In the genomic region with DNA sequence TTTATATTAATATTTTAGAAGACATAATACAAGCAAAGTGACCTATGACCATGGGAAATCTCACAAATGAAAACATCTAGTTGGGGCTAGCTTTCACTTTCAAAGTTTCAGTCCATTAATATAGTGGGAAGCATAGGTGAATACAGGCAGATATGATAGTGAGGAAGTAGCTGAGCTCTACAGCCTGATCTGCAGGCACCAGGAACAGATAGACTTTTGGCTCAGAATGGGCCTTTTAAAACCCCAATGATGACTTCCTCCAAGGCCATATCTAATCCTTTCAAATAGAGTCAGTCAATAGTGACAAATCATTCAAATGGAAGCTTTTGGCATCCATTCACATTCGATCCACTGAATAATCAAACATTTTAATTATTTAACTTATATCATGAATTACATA, we compare ENCODE assay signal across 17 mouse cellular contexts.
DNase-seq lines count a peak whose midpoint lies in the region; TF ChIP-seq lines count a peak whose summit lies in the region.
"Had no signal": no experiment of that assay in that cellular context is flagged by ENCODE, and none has a peak within 500 bp of the region (broad histone marks: within the 10 kb centered on the region; RNA-seq: fewer than 3 reads in every experiment).

No protein-coding gene starts in this region.

- no peak overlapping the region for H3K9ac ChIP-seq in MEL (ENCODE audit: control insufficient read depth, low read depth, low read length, poor library complexity, severe bottlenecking)

- H3K4me3 ChIP-seq in MEL (ENCODE audit: control insufficient read depth in 1 of 2, insufficient read depth in 1 of 2, low read depth in 2 of 2, low read length in 2 of 2) = peak overlapping the region in 1 of 2 experiments; percentile 25; a peak in 1 of 4 replicates

- TF ChIP-seq CTCF in MEL (IDR thresholded peaks at IDR 0.05 in 2 of 3, conservative IDR thresholded peaks at IDR 0.05 in 1 of 3; ENCODE audit: control insufficient read depth in 1 of 3, insufficient read depth in 1 of 3, low read depth in 2 of 3, low read length in 3 of 3, poor library complexity in 1 of 3, severe bottlenecking in 1 of 3) = no peak

- H3K79me2 ChIP-seq in MEL (ENCODE audit: control insufficient read depth, insufficient read depth, low read length, poor library complexity) = no peaks in the 10 kb centered on the region

- no peaks in the 10 kb centered on the region for H3K9me3 ChIP-seq in MEL (replicated peaks; ENCODE audit: insufficient read depth, low read length)

- H3K4me1 ChIP-seq in MEL (ENCODE audit: control insufficient read depth in 1 of 2, insufficient read depth in 2 of 2, low read length in 2 of 2) = peaks cover 0 to 12% of the 10 kb centered on the region in 2 experiments; a peak in 2 of 4 replicates

- H3K27me3 ChIP-seq in MEL (ENCODE audit: control insufficient read depth in 1 of 2, insufficient read depth in 2 of 2, low read length in 2 of 2) = no peaks in the 10 kb centered on the region
- H3K27me3 ChIP-seq: CH12.LX, Patski had no signal

- no peak for TF ChIP-seq POLR2A in MEL (IDR thresholded peaks at IDR 0.05; ENCODE audit: control insufficient read depth in 1 of 2, insufficient read depth in 1 of 2, low read depth in 1 of 2, low read length in 2 of 2, poor library complexity in 1 of 2)

- H3K27ac ChIP-seq in MEL (ENCODE audit: control insufficient read depth, low read depth, low read length) = no peak overlapping the region

- TF ChIP-seq RAD21 in MEL (IDR thresholded peaks at IDR 0.05; ENCODE audit: low read depth, low read length) = no peak

- DNase-seq in MEL (ENCODE audit: low read depth, low spot score) = peak; percentile 59
- no peak for DNase-seq in lung, postnatal 25 days (ENCODE audit: low spot score)
- DNase-seq: adrenal gland, adult 2 months; adrenal gland, adult 8-10 months; adrenal gland, postnatal 10 days; adrenal gland, postnatal 14 days; adrenal gland, postnatal 25 days; adrenal gland, postnatal 36 days; B cell, adult 2 months; cerebellum, adult 11 months; cerebellum, adult 11-12 months; cerebellum, adult 18-20 months; cerebellum, adult 2 months; cerebellum, adult 8-10 months had no signal

- TF ChIP-seq EP300 in MEL (IDR thresholded peaks at IDR 0.05; ENCODE audit: low read depth in 1 of 2, low read length in 2 of 2) = peak; percentile 55 to 65; a peak in 3 of 4 replicates

- H3K36me3 ChIP-seq in MEL (ENCODE audit: control insufficient read depth in 1 of 2, insufficient read depth in 2 of 2, low read length in 2 of 2) = peaks cover 0 to 7% of the 10 kb centered on the region in 2 experiments; a peak in 1 of 4 replicates
- H3K36me3 ChIP-seq: G1E had no signal

TF ChIP-seq in MEL, 35 proteins besides CTCF, POLR2A, EP300 and RAD21:
- TF ChIP-seq E2F4 (IDR thresholded peaks at IDR 0.05; ENCODE audit: borderline replicate concordance, low read depth, low read length) = no peak
- no peak for TF ChIP-seq MEF2A (IDR thresholded peaks at IDR 0.05; ENCODE audit: extremely low read depth, insufficient replicate concordance, low read depth, low read length, poor library complexity, severe bottlenecking)
- 0 out of 2 replicates have a peak, but pooled peaks have one; percentile 22 for TF ChIP-seq RCOR1 (IDR thresholded peaks at IDR 0.05; ENCODE audit: low read depth, low read length)
- 0 out of 4 replicates have a peak, but pooled peaks of 1 of the 2 experiments have one; percentile 4 for TF ChIP-seq USF2 (IDR thresholded peaks at IDR 0.05; ENCODE audit: borderline replicate concordance in 1 of 2, insufficient read depth in 1 of 2, low read depth in 1 of 2, low read length in 2 of 2)
- peak; percentile 56; the same call in 1 of the 2 replicates for TF ChIP-seq ETS1 (IDR thresholded peaks at IDR 0.05; ENCODE audit: low read depth, low read length)
- TF ChIP-seq NELFE (IDR thresholded peaks at IDR 0.05; ENCODE audit: low read depth, low read length) = no peak
- TF ChIP-seq GATA1 (IDR thresholded peaks at IDR 0.05; ENCODE audit: low read depth, low read length) = no peak
- no peak for TF ChIP-seq MYC (IDR thresholded peaks at IDR 0.05; ENCODE audit: low read depth, low read length)
- no peak for TF ChIP-seq USF1 (IDR thresholded peaks at IDR 0.05; ENCODE audit: low read depth, low read length)
- TF ChIP-seq JUND (IDR thresholded peaks at IDR 0.05; ENCODE audit: low read depth, low read length) = no peak
- no peak for TF ChIP-seq TCF12 (IDR thresholded peaks at IDR 0.05; ENCODE audit: low read depth, low read length)
- TF ChIP-seq CHD1 (IDR thresholded peaks at IDR 0.05; ENCODE audit: low read depth, low read length) = no peak
- no peak for TF ChIP-seq MAX (IDR thresholded peaks at IDR 0.05; ENCODE audit: low read length)
- peak; percentile 58; the same call in 1 of the 2 replicates for TF ChIP-seq ELF1 (IDR thresholded peaks at IDR 0.05; ENCODE audit: low read depth, low read length)
- no peak for TF ChIP-seq BHLHE40 (IDR thresholded peaks at IDR 0.05; ENCODE audit: borderline replicate concordance, low read depth, low read length)
- TF ChIP-seq MYB (IDR thresholded peaks at IDR 0.05; ENCODE audit: low read depth, low read length) = no peak
- no peak for TF ChIP-seq POLR2AphosphoS2 (IDR thresholded peaks at IDR 0.05; ENCODE audit: low read length)
